Mouse (Mus musculus) c-Kit-positive CD71-negative TER-119-negative erythroid progenitor cells, embryonic 14.5 days (primary cell): ENCODE measurements around the gene H2-M10.5.
A peak's percentile ranks its signal among the peaks of the same experiment; 100 is the strongest.
"Not testable (repeated sequence)": the region's sequence is repeated elsewhere in the genome, so short reads cannot be mapped to it uniquely, and the experiment has no call there.

Experiments used
- DNase-seq: peaks from one replicate; pipeline ENCODE4 v3.0.0-alpha.2; 2013; ENCODE audit warnings: low read depth

The H2-M10.5 gene

GRCm38 (mm10) chr17:36772610-36773009 is at the start of gene H2-M10.5:
Gene H2-M10.5 (plus strand): TSS chr17:36772910.
- DNase-seq: not testable (repeated sequence)

- peak; percentile 2 for DNase-seq
These were observed 46.7 kb upstream of the H2-M10.5 start for GRCm38 (mm10) chr17:36726046-36726445.

- DNase-seq: no peak
These were observed 8.9 kb upstream of the H2-M10.5 start for GRCm38 (mm10) chr17:36763816-36764215.

- not testable (repeated sequence) for DNase-seq
These were observed 8.5 kb upstream of the H2-M10.5 start for GRCm38 (mm10) chr17:36764244-36764643.

- not testable (repeated sequence) for DNase-seq
These were observed 7.3 kb upstream of the H2-M10.5 start for GRCm38 (mm10) chr17:36765403-36765802.

GRCm38 (mm10) chr17:36781533-36781932 is 8.8 kb downstream of the H2-M10.5 start:
- no peak for DNase-seq

GRCm38 (mm10) chr17:36786483-36786886 is 13.8 kb downstream of the H2-M10.5 start:
- peak; percentile 13 for DNase-seq

GRCm38 (mm10) chr17:36788351-36788750 is 15.6 kb downstream of the H2-M10.5 start:
- DNase-seq: no peak

- peak; percentile 62 for DNase-seq
These were observed 16.1 kb downstream of the H2-M10.5 start for GRCm38 (mm10) chr17:36788801-36789200.

- no peak for DNase-seq
These were observed 26.8 kb downstream of the H2-M10.5 start for GRCm38 (mm10) chr17:36799493-36799892.

GRCm38 (mm10) chr17:36799921-36800462 is 27.3 kb downstream of the H2-M10.5 start:
- not testable (repeated sequence) for DNase-seq

- no peak for DNase-seq
These were observed 39.2 kb downstream of the H2-M10.5 start, which contains the start of gene H2-M10.6 for GRCm38 (mm10) chr17:36811871-36812270. Gene H2-M10.6 (plus strand): TSS chr17:36812171.

GRCm38 (mm10) chr17:36824005-36824404 is 51.3 kb downstream of the H2-M10.5 start:
- DNase-seq: no peak

- DNase-seq: no peak
These were observed 52.8 kb downstream of the H2-M10.5 start for GRCm38 (mm10) chr17:36825525-36825924.
